Mouse (Mus musculus) mesoderm, embryonic 11.5 days (tissue): Measurements from ENCODE around the gene Fignl2.

Experiments used
- DNase-seq: peaks from one replicate; pipeline ENCODE4 v3.0.0-alpha.2; 2012; ENCODE audit warnings: low read depth, low spot score

The Fignl2 gene

DNA sequence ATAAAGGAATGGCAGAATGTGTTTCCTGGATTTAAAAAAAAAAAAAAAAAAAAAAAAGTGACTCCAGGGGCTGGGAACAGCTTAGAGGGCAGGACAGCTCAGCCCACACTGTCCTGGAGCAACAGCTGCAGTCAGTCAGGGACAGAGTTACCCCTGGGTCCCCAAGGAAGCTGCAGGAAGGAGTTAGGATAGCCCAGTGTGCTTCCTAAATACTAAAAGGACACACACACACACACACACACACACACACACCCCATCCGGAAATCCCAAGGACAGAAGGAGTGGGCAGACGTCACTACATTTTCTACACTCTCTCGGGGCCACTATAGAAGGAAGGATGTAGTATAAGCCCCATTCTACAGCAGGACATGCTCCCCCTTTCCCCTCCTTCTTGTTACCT lies 10.3 kb downstream of the Fignl2 start:
- DNase-seq = no peak

DNA sequence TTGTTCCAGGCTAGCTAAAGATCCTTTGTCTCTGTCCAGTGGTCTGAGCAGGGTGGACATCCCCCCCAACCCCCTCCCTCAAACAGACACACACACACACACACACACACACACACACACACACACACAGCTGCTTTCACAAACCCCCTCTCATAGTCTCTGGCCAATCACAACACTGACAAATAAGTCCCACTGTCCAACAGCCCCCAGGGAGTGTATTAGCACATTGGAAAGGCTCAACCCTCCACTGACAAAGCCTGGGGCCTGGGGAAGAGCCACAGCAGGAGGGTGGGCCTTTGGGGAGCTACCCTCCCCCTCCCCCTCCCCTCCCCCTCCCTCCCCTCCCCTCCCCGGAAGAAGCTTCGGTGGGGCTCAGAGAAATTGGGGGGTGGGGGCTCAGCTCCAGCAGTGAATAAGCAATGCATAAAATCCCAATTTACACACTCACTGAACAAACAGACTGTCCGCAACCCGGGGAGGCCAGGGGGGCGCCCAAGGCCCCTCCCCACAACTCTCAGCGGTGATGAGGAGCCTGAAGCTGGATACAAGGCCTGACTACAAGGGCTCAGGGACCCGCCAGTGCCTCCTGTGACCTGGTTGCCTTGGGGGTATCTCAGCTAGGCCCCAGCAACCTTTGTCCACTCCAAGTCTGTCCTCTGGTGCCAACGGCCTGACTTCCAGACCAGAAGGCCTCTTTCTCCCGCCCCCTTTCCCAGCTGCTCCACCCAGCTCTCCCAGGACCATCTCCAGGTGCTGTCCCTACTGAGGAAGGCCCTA lies 11.3 kb downstream of the Fignl2 start:
- DNase-seq = no peak

DNA sequence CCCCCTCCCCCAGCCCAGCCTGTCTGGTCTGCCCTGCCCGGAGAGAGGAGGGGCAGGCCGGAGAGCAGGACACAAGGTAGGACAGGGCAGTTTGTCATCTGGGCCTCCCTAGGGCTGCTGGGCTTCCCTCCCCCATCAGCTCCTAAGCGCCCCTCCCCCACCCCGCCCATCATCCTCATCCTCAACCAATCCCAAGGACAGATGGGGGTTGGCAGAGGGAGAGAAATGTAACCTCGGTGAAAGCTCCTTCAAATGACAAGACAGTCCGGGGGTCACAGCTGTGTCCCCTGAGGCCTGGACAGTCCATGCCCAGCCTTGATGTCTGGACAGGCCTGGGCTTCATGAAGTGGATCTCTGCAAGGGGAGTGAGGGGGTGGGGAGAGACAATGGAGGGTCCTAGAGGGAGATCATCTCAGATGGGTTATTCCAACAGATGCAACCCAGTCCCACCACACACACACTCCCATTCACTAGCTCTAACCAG lies 12.0 kb downstream of the Fignl2 start:
- peak; percentile 76 for DNase-seq

DNA sequence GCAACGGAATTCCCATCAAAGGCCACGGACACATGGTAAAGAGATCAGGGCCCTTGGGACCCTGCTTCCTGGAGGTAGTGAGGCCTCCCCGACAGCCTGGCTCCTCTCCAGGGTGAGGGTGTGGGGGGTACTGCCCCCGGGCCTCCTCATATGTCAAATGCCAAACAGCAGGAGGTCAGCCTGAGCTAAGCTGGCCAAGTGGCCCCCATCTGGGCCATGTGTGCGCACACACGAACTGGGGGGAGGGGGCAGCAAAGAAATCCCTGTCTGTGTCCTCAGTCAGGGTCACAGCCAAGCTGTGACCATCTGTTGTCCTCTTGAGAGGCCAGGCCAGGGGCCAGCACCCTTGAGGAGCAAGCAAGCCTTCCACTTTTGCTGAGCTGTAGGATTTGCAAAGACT lies 13.3 kb downstream of the Fignl2 start:
- peak; percentile 63 for DNase-seq

DNA sequence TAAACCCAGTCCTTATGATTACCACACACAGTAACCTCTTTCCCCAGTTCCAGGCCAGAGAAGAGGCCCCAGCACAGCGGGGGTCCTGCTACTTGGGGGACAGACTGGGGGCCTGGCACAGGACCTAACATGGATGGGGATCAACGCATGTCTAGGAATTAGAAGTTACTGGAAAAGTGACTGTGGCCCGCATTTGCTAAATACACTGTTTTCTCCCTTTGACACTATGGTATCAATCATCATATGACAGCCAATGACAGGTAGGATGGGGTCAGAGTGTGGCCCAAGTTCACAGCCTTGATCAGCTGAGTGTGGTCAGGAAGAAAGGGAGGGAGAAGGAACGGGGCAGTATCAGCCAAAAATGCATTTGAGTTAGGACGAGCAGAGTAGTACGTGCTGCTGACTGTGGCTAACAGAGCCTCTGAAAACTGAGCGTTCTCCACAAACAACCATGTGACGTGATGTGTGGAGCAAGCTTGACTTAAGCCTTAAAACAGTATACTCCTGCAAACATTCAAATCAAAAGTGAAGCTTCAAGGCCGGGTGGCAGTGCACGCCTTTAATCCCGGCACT lies 18.0 kb downstream of the Fignl2 start:
- DNase-seq = no peak

DNA sequence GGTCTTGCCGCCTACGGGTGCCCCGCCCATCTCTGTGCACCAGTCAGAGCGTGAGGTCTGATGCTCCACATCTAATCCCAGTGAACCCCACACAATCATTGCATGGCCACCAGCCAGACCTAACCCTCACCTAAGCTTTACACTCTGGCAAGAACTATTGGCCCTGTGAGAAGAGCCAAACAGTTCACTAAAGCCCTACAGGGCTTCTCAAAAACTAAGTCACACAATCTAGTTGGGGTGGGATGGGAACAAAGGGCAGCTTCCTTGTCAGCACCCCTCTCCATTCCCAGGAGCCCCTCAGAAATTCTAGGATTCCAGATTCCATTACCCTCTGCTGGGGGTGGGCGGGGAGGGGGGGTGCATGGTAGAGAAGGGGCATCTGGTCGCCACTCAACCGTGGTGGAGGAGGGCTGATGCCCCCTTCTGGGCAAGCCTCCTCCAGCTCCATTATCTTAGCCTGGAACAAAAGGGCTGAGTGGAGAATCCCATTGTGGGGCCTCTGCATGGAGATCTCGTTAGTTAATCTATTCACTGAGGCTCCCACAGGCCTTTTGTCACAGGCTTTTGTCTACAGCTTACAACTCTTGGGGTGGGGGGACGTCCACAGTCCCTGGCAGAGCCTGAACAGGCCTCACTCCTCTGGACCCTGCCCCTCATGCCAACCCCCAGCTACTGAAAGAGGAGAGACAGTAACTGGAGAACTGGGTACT lies 18.6 kb downstream of the Fignl2 start:
- no peak for DNase-seq

DNA sequence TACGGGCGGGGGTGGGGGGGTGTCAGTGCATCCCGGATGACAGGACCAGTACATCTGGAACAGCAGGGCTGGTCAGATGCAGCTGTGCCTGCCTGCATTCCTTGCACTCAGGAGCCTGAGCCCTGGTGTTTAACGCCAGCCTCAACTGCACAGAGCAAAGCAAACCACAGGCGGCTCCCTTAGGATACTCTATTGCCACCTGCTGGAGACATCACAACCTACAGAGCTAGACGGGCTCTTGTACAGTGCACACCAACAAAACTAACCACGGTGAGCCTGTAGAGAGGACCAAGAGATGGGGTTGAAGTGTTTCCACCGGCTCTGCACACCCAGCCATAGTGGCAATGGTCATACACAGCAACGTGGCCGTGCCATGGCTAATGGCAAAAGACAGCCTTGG lies 22.1 kb downstream of the Fignl2 start:
- DNase-seq = peak; percentile 82

DNA sequence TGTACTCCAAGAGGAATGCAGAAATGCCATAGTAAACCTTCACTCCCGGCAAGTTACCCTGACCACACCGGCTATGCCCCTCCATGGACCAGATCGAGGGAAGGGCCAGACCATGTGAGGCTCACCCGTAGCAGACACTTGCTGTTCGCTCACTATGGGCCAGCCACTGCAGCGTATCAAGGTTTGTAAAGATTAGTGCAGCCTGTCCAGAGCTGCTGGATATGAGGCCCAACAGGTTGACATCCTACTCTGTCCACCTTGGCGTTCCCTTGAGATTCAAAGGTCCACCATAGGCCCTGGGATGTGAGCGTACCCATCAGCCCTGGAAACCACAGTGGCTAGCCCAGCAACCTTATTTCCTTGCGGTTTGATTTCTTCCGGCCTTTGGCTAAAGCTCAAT lies 23.8 kb downstream of the Fignl2 start:
- DNase-seq = no peak

DNA sequence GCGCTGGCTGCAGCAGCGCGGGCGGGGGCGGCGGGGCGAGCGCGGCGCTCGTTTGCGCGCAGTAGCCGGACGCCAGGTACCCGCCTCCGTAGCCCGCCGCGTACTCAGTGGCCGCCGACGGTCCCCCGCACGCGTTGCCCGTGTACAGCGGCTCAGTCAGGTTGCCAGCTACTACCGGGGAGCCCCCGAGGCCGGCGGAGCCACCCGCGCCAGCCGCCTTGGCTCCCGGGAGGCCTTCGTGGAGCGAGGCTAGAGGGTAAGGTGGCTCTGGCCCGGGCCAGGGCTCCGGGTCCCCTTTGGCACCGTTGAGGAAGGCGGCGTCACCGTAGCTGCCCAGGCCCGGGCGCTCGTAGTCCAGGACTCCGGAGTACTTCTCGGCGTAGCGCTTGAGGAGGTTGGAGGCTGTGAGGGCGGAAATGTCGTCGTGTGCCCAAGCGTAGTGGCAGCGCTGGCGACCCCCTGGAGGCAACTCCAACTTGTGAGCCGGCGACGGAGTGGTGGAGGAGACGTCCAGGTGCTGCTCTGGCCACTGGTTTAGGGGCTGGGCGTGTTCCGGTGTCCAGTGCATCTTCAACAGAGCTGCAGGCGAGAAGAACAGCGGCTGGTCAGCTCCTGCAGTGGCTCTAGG lies 24.4 kb downstream of the Fignl2 start:
- DNase-seq = no peak

DNA sequence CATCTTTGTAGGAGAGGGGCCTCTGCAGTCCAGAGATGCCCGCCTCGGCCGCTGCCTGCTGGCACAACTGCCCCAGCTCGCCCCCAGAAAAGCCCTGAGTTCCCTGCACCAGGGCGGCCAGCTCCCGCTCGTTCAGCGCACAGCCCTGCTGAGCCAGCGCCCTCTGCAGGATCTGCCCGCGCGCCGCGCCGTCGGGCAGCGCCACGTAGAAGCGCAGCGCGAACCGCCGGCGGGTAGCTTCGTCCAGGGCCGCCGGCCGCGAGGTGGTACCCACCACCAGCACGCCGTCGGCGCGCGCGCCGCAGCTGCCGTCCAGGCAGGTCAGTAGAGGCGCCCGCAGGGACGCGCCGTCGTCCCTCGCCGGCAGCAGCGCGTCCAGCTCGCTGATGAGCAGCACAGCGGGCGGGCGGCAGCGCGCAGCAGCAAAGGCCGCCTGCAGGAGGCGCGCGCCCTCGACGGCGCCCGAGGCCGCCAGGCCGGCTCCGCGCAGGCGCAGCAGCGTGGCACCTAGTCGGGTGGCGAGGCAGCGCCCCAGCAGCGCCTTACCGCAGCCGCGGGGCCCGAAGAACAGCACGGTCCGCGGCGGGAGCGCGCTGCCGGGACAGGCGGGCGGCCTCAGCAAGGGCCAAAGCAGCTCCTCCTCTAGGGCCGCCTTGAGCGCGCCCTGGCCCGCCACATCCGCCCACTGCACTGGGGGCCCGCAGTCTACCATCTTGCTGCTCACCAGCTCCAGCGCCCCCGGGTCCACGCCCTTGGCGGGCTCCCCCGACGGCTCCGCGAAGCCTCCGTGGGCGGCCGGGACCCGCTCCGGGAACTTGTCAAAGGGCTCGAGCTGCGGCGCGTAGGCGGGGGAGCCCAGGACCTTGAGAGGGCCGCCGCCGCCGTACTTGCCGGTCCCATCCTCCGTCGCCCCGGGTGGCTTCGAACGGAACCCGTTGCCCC lies 25.5 kb downstream of the Fignl2 start:
- peak; percentile 79 for DNase-seq

DNA sequence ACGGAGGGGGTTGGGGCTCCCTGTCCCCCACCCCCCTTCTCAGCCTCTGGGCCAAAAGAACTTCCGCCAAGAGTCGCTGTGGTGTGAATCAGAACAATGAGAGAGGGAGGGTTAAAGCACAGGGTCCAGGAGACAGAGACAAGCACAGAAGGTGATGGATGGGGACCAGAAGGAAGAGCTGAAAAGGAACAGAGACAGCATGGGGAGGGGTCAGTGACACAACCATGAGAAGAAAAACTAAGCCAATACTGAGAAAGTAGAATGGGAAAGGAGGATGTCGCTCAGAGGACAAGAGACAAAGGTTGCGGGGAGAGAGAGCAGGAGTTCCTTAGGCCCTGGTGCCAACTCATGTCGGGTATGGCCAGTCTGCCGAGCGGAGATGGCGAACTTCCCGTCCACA lies 26.5 kb downstream of the Fignl2 start:
- no peak for DNase-seq

DNA sequence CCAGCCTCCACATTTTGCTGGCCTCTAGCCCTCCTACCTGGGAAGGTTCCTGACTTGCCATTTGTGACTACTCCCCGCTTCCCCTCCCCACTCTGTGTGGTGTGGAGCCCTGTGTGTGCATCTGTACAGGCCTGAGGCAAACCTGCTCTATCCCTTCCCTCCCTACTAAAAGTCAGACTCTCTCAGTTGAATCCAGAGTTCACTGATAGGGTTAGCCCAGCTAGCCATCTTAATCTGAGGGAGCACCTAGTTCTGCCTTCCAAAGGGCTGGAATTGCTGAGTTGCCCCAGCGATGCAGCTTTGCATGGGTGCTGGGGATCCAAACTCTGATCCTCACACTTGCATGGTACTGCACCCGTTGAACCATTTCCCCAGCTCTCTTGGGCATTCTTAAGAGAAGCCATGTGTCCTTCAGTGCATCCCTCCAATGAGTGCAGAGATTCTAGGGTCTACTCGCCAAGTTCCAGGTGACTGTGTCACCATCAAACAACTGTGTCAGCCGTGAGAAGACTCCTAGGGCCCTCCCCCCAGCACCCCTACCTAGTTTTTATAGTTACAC lies 29.9 kb downstream of the Fignl2 start:
- no peak for DNase-seq

DNA sequence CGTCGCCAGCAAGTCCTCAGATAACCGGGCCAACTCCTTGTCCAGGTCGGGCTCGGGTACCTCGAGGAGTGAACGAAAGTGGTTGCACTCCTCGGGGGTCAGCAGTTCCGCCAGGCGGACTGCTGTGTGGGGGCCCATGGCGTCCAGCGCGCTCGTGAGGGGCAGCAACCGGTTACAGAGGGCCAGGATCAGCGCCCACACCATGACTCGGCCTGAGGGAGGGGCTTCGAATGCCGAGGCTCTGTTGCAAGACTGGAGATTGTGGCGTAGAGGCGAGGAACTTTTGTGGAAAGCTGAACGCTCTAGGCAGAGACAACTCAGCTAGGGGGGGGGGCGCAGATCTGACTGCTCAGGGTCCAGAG lies 31.2 kb downstream of the Fignl2 start, which contains the start of gene Gm47841:
Gene Gm47841 (minus strand): TSS at position 204 of the 362 bp plus-strand sequence.
- DNase-seq = no peak

DNA sequence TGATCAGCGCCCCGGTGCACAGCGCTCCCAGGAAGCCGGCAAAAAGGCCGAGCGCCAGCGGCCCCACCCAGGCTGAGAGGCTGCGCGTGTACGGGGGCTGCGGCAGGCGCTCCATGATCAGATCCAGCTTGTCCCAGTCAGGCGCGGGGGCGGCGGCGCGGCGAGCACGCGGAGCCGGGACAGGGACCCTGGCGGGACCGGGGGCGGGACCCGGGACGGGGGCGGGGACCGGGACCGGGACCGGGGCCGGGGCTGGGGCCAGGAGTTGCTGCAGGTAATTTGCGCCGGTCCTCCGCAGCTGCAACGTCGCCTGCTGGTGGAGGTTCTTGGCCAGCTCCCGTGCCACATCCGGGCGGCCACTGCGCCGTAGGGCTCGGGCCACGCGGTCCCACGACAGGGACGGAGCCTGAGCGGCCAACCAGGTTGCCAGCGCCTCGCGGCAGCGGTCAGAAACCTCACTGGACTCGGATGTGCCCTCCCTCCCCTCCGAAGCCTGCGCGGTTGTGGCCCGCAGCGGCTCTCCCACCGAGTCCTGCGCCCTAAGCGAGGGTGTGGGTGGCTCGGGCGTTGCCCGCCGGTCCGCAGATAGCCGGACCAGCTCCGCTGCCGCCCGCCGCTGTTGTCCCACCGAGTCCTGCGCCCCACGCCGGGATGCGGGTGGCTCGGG lies 31.7 kb downstream of the Fignl2 start:
- DNase-seq = no peak

DNA sequence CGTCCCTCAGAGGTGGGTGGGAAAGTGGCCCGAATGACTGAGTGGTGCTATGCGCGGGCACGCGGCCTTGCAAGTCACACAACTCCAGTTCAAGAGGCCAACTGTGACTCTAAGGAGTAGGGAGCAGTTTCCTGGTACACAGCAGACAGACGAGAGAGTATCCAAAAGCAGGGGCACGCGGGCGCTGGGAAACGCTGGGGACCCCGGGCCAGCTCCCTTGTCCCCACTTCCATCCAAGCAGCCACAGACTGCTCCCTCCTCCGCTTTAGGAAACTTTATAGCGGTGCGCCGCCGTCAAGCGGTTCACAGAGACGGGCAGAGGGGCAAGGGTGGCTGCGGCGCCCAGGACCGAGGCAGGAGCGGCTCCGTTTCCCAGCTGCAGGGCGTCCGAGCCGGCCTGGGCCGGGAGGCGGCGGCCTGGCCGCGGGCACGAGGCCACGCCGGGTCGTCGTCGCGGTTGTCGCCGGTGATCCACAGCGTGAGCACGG lies 32.3 kb downstream of the Fignl2 start:
- no peak for DNase-seq

DNA sequence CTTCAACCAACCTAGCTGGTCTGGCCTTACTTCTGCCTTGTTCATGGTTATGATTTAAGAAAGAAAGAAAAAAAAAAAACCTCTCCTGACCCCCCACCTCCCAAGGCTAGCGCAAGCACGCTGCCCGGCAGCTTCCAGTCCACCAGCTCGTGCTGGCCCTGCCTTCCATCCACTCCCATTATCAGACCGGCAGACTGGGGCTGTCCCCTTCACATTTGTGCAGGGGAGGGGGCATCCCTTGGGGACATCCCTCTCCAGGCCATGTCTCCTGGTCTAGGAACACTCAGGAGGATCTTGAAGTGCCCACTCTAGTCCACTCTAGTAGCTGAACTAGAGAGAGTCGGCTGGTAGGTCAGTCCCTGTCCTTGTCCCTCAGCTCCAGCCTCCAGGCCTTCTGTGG lies 33.8 kb downstream of the Fignl2 start:
- DNase-seq = no peak

DNA sequence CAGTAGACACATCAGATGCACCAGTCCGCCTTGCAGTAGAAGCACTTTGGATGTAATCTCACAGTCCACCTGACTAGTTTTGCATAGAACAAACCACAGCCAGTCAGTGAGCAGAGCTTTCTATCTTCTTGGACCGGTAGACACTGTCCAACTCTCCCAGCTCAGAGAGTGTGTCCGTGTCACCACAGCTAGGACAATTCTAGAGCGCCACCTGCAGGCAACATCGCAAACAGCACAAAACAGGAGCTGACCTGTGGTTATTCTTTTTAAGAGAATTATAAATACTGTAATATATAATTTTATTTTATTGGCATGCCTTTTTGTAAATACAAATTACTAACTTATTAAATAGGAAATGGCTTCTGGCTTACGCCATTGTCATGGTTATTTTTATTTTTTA lies 35.8 kb downstream of the Fignl2 start:
- peak; percentile 73 for DNase-seq

DNA sequence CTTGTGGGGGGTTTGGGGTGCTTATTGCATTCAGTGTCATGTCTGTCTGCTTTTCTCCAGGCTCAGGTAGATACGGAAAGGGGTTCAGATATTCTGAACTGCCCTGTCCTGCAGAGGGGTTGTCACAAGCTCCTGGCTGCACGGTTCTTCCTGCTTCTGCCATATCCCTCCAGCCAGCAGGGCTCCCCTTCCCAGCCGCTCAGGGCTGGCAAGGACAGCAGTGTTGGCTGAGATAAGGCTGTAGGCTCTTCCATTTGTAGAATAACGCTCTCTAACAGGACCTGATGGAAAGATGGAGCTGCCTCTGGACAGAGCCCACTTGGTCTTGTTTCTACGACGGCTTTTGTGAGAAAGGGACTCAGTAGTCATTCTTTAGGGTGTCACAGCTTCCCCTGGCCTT lies 36.4 kb downstream of the Fignl2 start:
- DNase-seq = no peak

DNA sequence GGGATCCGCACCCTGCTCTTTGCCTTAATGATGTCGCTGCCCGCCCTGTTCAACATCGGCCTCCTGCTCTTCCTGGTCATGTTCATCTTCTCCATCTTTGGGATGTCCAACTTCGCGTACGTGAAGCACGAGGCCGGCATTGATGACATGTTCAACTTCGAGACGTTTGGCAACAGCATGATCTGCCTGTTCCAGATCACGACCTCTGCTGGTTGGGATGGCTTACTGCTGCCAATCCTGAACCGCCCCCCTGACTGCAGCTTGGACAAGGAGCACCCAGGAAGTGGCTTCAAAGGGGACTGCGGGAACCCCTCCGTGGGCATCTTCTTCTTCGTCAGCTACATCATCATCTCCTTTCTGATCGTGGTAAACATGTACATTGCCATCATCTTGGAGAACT lies 38.7 kb downstream of the Fignl2 start:
- DNase-seq = no peak

DNA sequence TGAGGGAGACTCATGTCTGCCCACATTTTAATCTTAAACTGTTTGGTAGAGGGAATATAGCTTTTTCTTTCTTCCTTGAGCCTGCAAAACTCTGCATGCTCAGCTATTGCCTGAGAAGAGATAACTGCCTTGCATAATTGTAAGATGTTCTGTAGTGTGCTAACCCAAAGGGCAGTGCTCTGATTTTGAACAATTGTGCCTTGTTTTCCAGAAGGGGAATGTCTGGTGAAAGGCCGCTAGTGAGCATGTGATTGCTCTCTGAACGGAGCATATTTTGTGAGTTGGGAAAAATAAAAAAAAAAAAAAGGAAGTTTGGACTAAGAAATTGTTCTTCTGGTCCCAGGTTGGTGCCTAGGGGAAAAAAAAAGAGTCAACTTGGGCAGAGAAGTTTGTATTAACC lies 49.4 kb downstream of the Fignl2 start:
- no peak for DNase-seq
